Mouse (Mus musculus) ES-E14 (cell line): ENCODE results near the gene Magi3.

Experiments
- CHD2 ChIP-seq: IDR thresholded peaks from 2 replicates; pipeline ENCODE4 v1.6.1; 2014; ENCODE audit warnings: mild to moderate bottlenecking, low read depth, low read length, inconsistent platforms
- MAFK ChIP-seq: IDR thresholded peaks from 2 replicates; pipeline ENCODE4 v1.6.1; 2014; ENCODE audit warnings: mild to moderate bottlenecking, low read depth, low read length, inconsistent platforms; ENCODE audit not compliant: insufficient read depth

DNA sequence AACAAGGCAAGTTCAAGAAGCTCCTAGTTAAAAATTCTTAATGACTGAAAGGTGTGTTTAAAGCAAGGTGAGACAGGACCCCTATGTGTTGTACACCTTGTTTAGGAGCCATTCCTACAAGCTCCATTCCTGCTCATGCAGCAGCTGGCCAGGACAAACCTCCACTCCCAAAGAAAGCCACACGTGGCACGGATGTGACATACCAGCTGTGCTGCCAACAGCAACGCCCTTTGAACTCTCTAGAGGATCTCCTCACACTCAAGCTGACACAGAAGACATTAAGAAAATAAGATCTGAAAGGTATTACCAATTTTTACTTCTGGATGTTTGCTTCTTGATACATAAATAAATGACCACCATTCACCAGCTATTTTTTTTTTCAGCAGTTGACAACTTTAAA, 193.2 kb downstream of the Magi3 start:
- no peak for TF ChIP-seq CHD2
- TF ChIP-seq MAFK, result no peak
